Mouse (Mus musculus) ES-E14 (cell line): ENCODE data around the gene Cd84. TPM values are rescaled to one million over a fixed set of nuclear protein-coding genes. Genes with fewer than 3 reads are reported as not detected.

Source experiments
- DNase-seq: peaks from one replicate; pipeline ENCODE4 v3.0.0-alpha.2; 2013; ENCODE audit warnings: low read depth, low spot score
- H3K27ac ChIP-seq: 2 replicates; pipeline ENCODE4 v1.5.1; 2012; ENCODE audit warnings: low read depth, mild to moderate bottlenecking, low read length, moderate library complexity, mixed read lengths; ENCODE audit not compliant: poor library complexity, insufficient read depth, severe bottlenecking
- H3K36me3 ChIP-seq: 2 replicates; pipeline ENCODE4 v1.6.1; 2012; ENCODE audit warnings: mild to moderate bottlenecking, low read length, moderate library complexity, mixed read lengths; ENCODE audit not compliant: control insufficient read depth, poor library complexity, insufficient read depth, severe bottlenecking
- H3K4me1 ChIP-seq, 2 experiments: fragments of 150-350 bp in 1 of 2; sonication (generic) in 1 of 2; 2 replicates each; pipeline ENCODE4 v1.6.1; 2012; ENCODE audit warnings: low read length in 2 of 2, mild to moderate bottlenecking in 1 of 2, mixed read lengths in 1 of 2; ENCODE audit not compliant: control insufficient read depth in 2 of 2, insufficient read depth in 2 of 2, poor library complexity in 1 of 2
- H3K4me3 ChIP-seq, 2 experiments: fragments of 150-350 bp in 1 of 2; sonication (generic) in 1 of 2; 2 replicates each; pipeline ENCODE4 v1.5.1; 2012; ENCODE audit warnings: low read length in 2 of 2, low read depth in 1 of 2, mild to moderate bottlenecking in 1 of 2, mixed read lengths in 1 of 2; ENCODE audit not compliant: insufficient read depth in 1 of 2, poor library complexity in 1 of 2, severe bottlenecking in 1 of 2
- H3K9ac ChIP-seq: 2 replicates; pipeline ENCODE4 v1.6.1; 2012; ENCODE audit warnings: low read depth, mild to moderate bottlenecking, low read length, mixed read lengths; ENCODE audit not compliant: poor library complexity, insufficient read depth, severe bottlenecking
- H3K9me3 ChIP-seq: fragments of 150-350 bp; sonication (generic); 2 replicates; pipeline ENCODE4 v1.6.1; 2012; ENCODE audit warnings: low read depth, mild to moderate bottlenecking, low read length; ENCODE audit not compliant: control insufficient read depth, insufficient read depth
- CHD2 ChIP-seq: IDR thresholded peaks from 2 replicates; pipeline ENCODE4 v1.6.1; 2014; ENCODE audit warnings: mild to moderate bottlenecking, low read depth, low read length, inconsistent platforms
- HCFC1 ChIP-seq: IDR thresholded peaks from 2 replicates; pipeline ENCODE4 v1.6.1; 2012; ENCODE audit warnings: low read length, inconsistent platforms, borderline replicate concordance; ENCODE audit not compliant: insufficient read depth
- MAFK ChIP-seq: IDR thresholded peaks from 2 replicates; pipeline ENCODE4 v1.6.1; 2014; ENCODE audit warnings: mild to moderate bottlenecking, low read depth, low read length, inconsistent platforms; ENCODE audit not compliant: insufficient read depth
- ZC3H11A ChIP-seq: IDR thresholded peaks from 2 replicates; pipeline ENCODE4 v1.6.1; 2012; ENCODE audit warnings: low read depth, mild to moderate bottlenecking, inconsistent platforms, low read length, borderline replicate concordance
- ZNF384 ChIP-seq: IDR thresholded peaks from 2 replicates; pipeline ENCODE4 v1.6.1; 2012; ENCODE audit warnings: low read depth, low read length, inconsistent platforms
- in situ Hi-C, 2 experiments: fragments of 600-800 bp; cut with MboI; formaldehyde crosslinking; loops; one replicate each; pipeline ENCODE4 v1.15.1; 2025; ENCODE audit warnings: low sequenced_read_pairs in 2 of 2, inconsistent platforms in 1 of 2; ENCODE audit not compliant: unreplicated experiment in 2 of 2
- total RNA-seq: library from RNA; depleted of rRNA; stranded (reverse); fragments of 300-350 nt; gene quantifications from 2 replicates; pipeline ENCODE4 v1.2.3, GENCODE M21; 2012

The Cd84 gene
- total RNA-seq, 1 experiment, result 0.09 TPM

DNA sequence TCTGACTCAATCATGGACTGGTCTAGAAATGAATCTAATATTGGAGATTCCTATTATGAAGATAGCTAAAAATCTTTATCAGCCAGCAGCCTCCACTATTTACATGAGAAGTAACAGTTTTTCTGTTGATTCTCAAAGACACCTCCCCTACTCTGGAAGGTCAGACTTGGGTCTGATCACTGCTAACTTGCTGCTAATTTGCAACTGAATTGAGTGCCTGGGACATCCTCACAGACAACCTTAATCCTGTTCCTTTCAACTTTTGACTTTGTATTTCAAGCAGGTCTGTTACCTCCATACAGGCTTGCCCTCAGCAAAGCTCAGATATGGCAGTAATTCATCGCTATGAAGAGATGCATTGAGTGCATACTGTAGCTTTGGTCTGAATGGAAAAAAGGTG, 64.5 kb downstream of the Cd84 start:
- in situ Hi-C loops, result no loop called here
- no peak overlapping the region for H3K4me3 ChIP-seq
- H3K36me3 ChIP-seq, result no peaks in the 10 kb centered on the region
- no peak overlapping the region for H3K27ac ChIP-seq
- H3K9me3 ChIP-seq, result peaks cover 7% of the 10 kb centered on the region
- no peaks in the 10 kb centered on the region for H3K4me1 ChIP-seq
- no peak for TF ChIP-seq HCFC1
- no peak for TF ChIP-seq ZNF384
- no peak for TF ChIP-seq ZC3H11A
- TF ChIP-seq CHD2, result no peak
- TF ChIP-seq MAFK, result no peak
- peak; percentile 3 for DNase-seq
- H3K9ac ChIP-seq, result no peak overlapping the region

DNA sequence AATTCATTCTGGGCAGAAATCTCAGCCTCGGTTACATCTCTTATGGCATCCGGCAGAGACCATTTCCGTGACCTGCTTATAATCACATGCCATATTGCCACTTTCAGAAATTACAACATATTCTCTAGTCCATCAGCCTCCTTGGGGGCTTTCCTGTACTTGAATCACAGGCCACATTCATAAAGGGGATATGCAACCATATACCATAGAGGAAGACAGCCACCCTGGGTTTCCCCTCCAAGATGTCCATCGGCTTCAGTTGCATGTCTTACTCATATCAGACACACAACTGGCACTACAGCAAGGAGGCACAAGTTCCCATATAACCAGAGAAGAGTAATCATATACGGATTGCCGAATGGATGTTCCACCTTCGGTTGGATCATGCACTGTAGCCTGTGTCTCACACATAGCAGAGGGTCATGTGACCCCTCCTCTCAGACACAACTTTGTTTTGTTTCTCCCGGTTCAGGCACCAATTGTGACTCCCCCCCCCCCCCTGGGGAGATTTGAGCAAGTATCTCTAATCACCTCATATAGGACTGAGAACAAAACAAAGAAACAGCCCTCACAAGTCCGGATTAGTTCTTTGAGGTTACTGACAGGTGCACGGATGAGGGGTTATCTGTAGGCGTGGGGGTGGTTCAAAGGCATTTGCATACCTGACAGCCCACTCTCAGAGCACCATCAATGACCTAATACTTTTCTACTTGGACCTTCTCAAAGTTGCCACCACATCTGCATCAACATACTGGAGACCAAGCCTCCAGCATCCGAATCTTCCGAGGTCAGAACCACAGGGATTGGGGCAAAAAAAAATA, 76.4 kb downstream of the Cd84 start:
- H3K4me1 ChIP-seq, result no peaks in the 10 kb centered on the region
- no peak overlapping the region for H3K9ac ChIP-seq
- no peak overlapping the region for H3K27ac ChIP-seq
- H3K9me3 ChIP-seq, result no peaks in the 10 kb centered on the region
- TF ChIP-seq ZNF384 (no peak), ZC3H11A (no peak), MAFK (no peak), HCFC1 (no peak), CHD2 (no peak)
- no peak for DNase-seq
- in situ Hi-C loops, result no loop called here
- no peaks in the 10 kb centered on the region for H3K36me3 ChIP-seq
- no peak overlapping the region for H3K4me3 ChIP-seq

DNA sequence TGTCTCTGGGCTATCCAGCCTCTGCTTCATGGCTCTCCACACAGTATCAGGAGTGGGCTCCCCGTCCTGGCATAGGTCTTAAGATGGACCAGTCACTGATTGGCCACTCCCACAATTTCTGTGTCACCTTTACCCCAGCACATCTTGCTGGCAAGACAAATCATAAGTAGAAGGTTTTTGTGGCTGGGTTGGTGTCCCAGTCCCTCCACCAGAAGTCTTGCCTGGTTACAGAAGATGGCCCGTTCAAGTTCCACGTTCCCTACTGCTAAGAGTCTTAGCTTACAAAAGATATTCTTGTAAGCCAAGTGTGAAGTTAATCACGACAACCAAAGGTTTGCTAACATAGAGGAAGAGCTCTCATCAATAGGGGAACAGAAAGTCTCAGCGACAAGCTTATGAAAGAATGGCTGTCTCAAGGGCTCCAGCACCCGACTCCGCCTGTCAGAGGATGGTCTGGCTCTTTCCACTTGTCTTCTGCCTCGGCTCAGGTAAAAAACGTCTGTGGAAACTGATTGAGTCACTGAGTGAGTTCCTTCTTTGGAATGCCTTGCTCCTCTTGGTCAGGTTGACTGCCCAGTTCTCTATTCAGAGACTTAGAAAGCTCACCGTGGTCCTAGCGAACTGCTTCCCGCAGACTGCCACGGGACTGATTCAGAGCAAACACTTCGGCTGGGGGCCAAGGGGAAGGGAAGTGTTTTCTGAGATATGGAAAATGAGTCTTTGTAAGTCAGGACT, 78.0 kb downstream of the Cd84 start, which contains the start of gene Slamf6:
Slamf6 (plus strand) TSS at position 211 of the 735 bp plus-strand sequence.
- no peaks in the 10 kb centered on the region for H3K9me3 ChIP-seq
- no peak within 1 kb of the TSS for H3K9ac ChIP-seq
- no peak within 1 kb of the TSS for H3K27ac ChIP-seq
- DNase-seq, result no peak
- TF ChIP-seq HCFC1, result no peak
- no peak for TF ChIP-seq ZC3H11A
- no peak for TF ChIP-seq ZNF384
- TF ChIP-seq MAFK, result no peak
- no peak for TF ChIP-seq CHD2
- no peaks in the 10 kb centered on the region for H3K36me3 ChIP-seq
- in situ Hi-C loops, result no loop called here
- H3K4me3 ChIP-seq, result no peak within 1 kb of the TSS
- no peaks in the 10 kb centered on the region for H3K4me1 ChIP-seq

DNA sequence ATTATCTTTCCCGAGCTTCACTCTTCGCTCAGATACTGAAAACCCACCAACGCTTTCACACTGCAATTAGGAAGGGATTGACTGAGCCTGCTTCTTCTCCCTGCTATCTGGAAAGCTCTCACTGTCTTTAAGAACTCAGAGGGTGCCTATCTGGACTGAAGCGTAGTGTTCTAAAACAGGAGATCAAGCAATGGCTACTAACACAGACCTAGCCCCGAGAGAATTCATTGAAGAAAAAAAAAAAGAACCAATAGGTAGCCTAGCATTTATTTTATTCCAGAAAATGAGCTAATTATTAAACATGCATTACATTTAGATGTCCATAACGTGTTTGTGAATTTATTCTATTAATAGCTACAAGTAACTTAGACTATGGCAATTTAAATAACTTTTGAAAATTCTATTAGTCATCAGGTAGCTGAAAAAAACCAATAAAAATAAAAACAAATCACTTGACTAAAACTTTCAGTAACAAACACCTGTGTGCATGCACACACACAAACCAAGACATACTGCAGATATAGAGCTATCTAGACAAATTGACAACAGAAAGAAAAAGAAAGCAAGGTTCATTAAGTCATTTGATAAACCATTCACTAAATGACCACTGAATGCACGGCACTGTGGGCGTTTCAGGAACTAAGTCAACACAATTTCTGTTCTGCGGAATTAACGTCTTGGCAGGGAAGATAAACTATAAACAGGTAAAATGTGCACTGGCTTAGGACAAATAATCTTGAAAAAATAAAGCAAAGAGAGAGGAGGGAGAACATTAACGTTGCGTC, 78.8 kb downstream of the Cd84 start:
- in situ Hi-C loops, result no loop called here
- Histone ChIP-seq H3K9ac (no peak overlapping the region), H3K9me3 (no peaks in the 10 kb centered on the region), H3K27ac (no peak overlapping the region), H3K36me3 (no peaks in the 10 kb centered on the region), H3K4me3 (no peak overlapping the region), H3K4me1 (no peaks in the 10 kb centered on the region)
- DNase-seq, result no peak
- no peak for TF ChIP-seq HCFC1
- no peak for TF ChIP-seq ZC3H11A
- TF ChIP-seq CHD2, result no peak
- no peak for TF ChIP-seq MAFK
- no peak for TF ChIP-seq ZNF384
